In genomic region chr10:98943894-98944293, GRCm38 (mm10) we compare ENCODE assay signal across 26 mouse cellular contexts. TPM values are rescaled to one million over a fixed set of nuclear protein-coding genes. Genes with fewer than 3 reads are reported as not detected.
DNase-seq lines count a peak whose midpoint lies in the region; ATAC-seq and TF ChIP-seq lines count a peak whose summit lies in the region.
"Had no signal": no experiment of that assay in that cellular context is flagged by ENCODE, and none has a peak within 500 bp of the region (broad histone marks: within the 10 kb centered on the region; RNA-seq: fewer than 3 reads in every experiment).

No protein-coding gene starts in this region.

- H3K4me3 ChIP-seq in heart, adult 2 months = no peak overlapping the region
- H3K4me3 ChIP-seq in myocyte = no peak overlapping the region
- H3K4me3 ChIP-seq: heart, embryonic 12.5 days; heart, embryonic 15.5 days; hindbrain, embryonic 10.5 days; hindbrain, embryonic 13.5 days; intestine, embryonic 15.5 days had no signal

- no peak overlapping the region for H3K9ac ChIP-seq in heart, adult 2 months (ENCODE audit: low read depth, low read length)
- H3K9ac ChIP-seq: forebrain, postnatal 0 days; heart, embryonic 12.5 days; heart, embryonic 15.5 days; hindbrain, embryonic 13.5 days; intestine, embryonic 15.5 days had no signal

- no peak for TF ChIP-seq CTCF in heart, adult 2 months (IDR thresholded peaks at IDR 0.05)
- no peak for TF ChIP-seq CTCF in Patski (IDR thresholded peaks at IDR 0.05)

- no peak for TF ChIP-seq POLR2A in heart, adult 2 months (IDR thresholded peaks at IDR 0.05; ENCODE audit: insufficient read depth, low read depth, low read length)
- no peak for TF ChIP-seq POLR2A in myocyte (IDR thresholded peaks at IDR 0.05; ENCODE audit: insufficient read length, low read depth)

- POLR2A ChIA-PET in Patski (lab: Charles Lee) = no interaction called here

- ATAC-seq in Patski = peak; percentile 80
- ATAC-seq: CD4-positive, CD25-positive, alpha-beta regulatory T cell, adult 4 months; forebrain, embryonic 14.5 days; forebrain, postnatal 0 days; hindbrain, embryonic 16.5 days; intestine, embryonic 15.5 days had no signal

- H3K36me3 ChIP-seq in heart, adult 2 months (ENCODE audit: control insufficient read depth, insufficient read depth, low read length) = peaks cover 4% of the 10 kb centered on the region
- peaks cover 6% of the 10 kb centered on the region for H3K36me3 ChIP-seq in myocyte (ENCODE audit: control insufficient read depth, insufficient read depth)
- H3K36me3 ChIP-seq: heart, embryonic 15.5 days; hindbrain, embryonic 10.5 days; hindbrain, embryonic 13.5 days; intestine, embryonic 15.5 days had no signal

- H3K4me2 ChIP-seq in myocyte (ENCODE audit: low read depth) = peak overlapping the region; percentile 44
- H3K4me2 ChIP-seq: heart, embryonic 12.5 days; heart, embryonic 15.5 days; hindbrain, embryonic 13.5 days; intestine, embryonic 15.5 days had no signal

- intact Hi-C loops in heart, adult 2 months (cut with DNase I) = no loop called here
- intact Hi-C loops in left cerebral cortex, postnatal 4 days (cut with DNase I) = no loop called here

- in situ Hi-C loops in Patski (cut with MboI; ENCODE audit: low pct_unique_long_range_greater_than_20kb) = loop anchor here (25.0 kb wide), 1 partner anchor 668 kb away; no protein-coding TSS in a partner anchor

- H3K79me2 ChIP-seq in heart, adult 2 months (replicated peaks; ENCODE audit: control insufficient read depth, insufficient read depth, low read length) = peaks cover 3% of the 10 kb centered on the region
- H3K79me2 ChIP-seq in myocyte (ENCODE audit: control insufficient read depth, insufficient read depth) = peaks cover 98% of the 10 kb centered on the region

- CTCF ChIA-PET in Patski (lab: Charles Lee) = no interaction called here

- H3K27me3 ChIP-seq in heart, adult 2 months (ENCODE audit: control insufficient read depth, insufficient read depth, low read length) = no peaks in the 10 kb centered on the region
- no peaks in the 10 kb centered on the region for H3K27me3 ChIP-seq in Patski
- no peaks in the 10 kb centered on the region for H3K27me3 ChIP-seq in myocyte (ENCODE audit: control insufficient read depth, insufficient read depth, insufficient read length)
- H3K27me3 ChIP-seq: heart, embryonic 12.5 days; heart, embryonic 15.5 days; hindbrain, embryonic 13.5 days; intestine, embryonic 15.5 days had no signal

- no peak for TF ChIP-seq EP300 in heart, adult 2 months (IDR thresholded peaks at IDR 0.05; ENCODE audit: insufficient read depth, low read depth, low read length)

- H3ac ChIP-seq in myocyte (ENCODE audit: control insufficient read depth, insufficient read length) = no peak overlapping the region

- WGBS in heart, adult 2 months = 83% methylated on average over 8 of the region's 8 CpGs

- peaks cover 10% of the 10 kb centered on the region for H3K4me1 ChIP-seq in heart, adult 2 months (ENCODE audit: control insufficient read depth, insufficient read depth, low read length)
- H3K4me1 ChIP-seq: intestine, embryonic 15.5 days had no signal

- no peak overlapping the region for H3K27ac ChIP-seq in heart, adult 2 months
- H3K27ac ChIP-seq: heart, embryonic 15.5 days; hindbrain, embryonic 10.5 days; hindbrain, embryonic 13.5 days; intestine, embryonic 15.5 days had no signal

- DNase-seq in heart, adult 11 months = peak; percentile 73
- no peak for DNase-seq in heart, adult 2 months
- peak; percentile 20 for DNase-seq in retina, adult 2 months (ENCODE audit: low read depth, low spot score)
- DNase-seq in retina, postnatal 1 day = no peak
- DNase-seq in Patski (ENCODE audit: low read depth, low spot score) = peak; percentile 57
- no peak for DNase-seq in left cerebral cortex, postnatal 4 days
- no peak for DNase-seq in left cerebral cortex, adult 8-10 months (ENCODE audit: low spot score in 2 of 2)
- DNase-seq: adrenal gland, adult 2 months; adrenal gland, postnatal 14 days; cerebellum, adult 11-12 months; cerebellum, adult 9-10 months; cerebellum, postnatal 14 days; forebrain, postnatal 0 days; gastrocnemius, postnatal 10 days; gastrocnemius, postnatal 36 days; heart, postnatal 10 days; heart, postnatal 36 days had no signal

TF ChIP-seq in myocyte, 11 proteins besides CTCF, POLR2A, EP300 and RAD21:
- TF ChIP-seq TCF3 (IDR thresholded peaks at IDR 0.05; ENCODE audit: insufficient read length, low read depth) = no peak
- no peak for TF ChIP-seq MAX (IDR thresholded peaks at IDR 0.05; ENCODE audit: low read depth)
- TF ChIP-seq USF1 (IDR thresholded peaks at IDR 0.05; ENCODE audit: low read depth) = no peak
- no peak for TF ChIP-seq CEBPB (IDR thresholded peaks at IDR 0.05; ENCODE audit: insufficient read depth, poor library complexity, severe bottlenecking)
- no peak for TF ChIP-seq E2F4 (IDR thresholded peaks at IDR 0.05; ENCODE audit: insufficient read depth)
- TF ChIP-seq TCF12 (IDR thresholded peaks at IDR 0.05; ENCODE audit: insufficient read depth, poor library complexity, severe bottlenecking) = no peak
- TF ChIP-seq MYOD1 (IDR thresholded peaks at IDR 0.05; ENCODE audit: control insufficient read depth in 1 of 3, insufficient read length in 2 of 3, low read depth in 2 of 3) = no peak
- TF ChIP-seq MYOG (IDR thresholded peaks at IDR 0.05; ENCODE audit: control insufficient read depth in 1 of 3, insufficient read depth in 1 of 3, insufficient read length in 2 of 3, low read depth in 2 of 3) = no peak
- TF ChIP-seq SRF (IDR thresholded peaks at IDR 0.05; ENCODE audit: control insufficient read depth, insufficient read length, low read depth) = no peak
- TF ChIP-seq REST (IDR thresholded peaks at IDR 0.05; ENCODE audit: insufficient read depth, insufficient read length) = no peak
- TF ChIP-seq POLR2AphosphoS2 (IDR thresholded peaks at IDR 0.05; ENCODE audit: insufficient read length, low read depth) = no peak

RNA-seq across cellular contexts. Expression of gene Atp2b1, which starts 29.7 kb away (rescaled TPM):
- 10 to 100 TPM; 64.6 to 74.4 TPM for total RNA-seq in heart, adult 2 months (2021)
- 15.1 and 28.2 TPM in 2 replicates for polyA plus RNA-seq in heart, adult 2 months (2012; rRNA removed)
- 39.2 TPM for polyA plus RNA-seq in Patski (2021)
- polyA plus RNA-seq in myocyte (2012; fragmentation: generic; extraction: Trizol) = 36.2 TPM
- total RNA-seq in left cerebral cortex, postnatal 4 days (2021) = 100 to 1,000 TPM; 448 to 466 TPM
- total RNA-seq in left cerebral cortex, adult 8-10 months (2022) = 100 to 1,000 TPM; 728 to 813 (median 766) TPM

Comparison
In these comparisons a context has a peak if more than half of its experiments do, and no peak if none do; other contexts are left out.
1. DNase-seq: peak in heart, adult 11 months (single experiment), retina, adult 2 months (single experiment) and Patski (single experiment); none in heart, adult 2 months (0 of 2), retina, postnatal 1 day (single experiment), left cerebral cortex, postnatal 4 days (single experiment) and left cerebral cortex, adult 8-10 months (0 of 2).
2. RNA of gene Atp2b1, which starts 29.7 kb away (total RNA-seq): 728 to 813 TPM in left cerebral cortex, adult 8-10 months and 448 to 466 TPM in left cerebral cortex, postnatal 4 days; 64.6 to 74.4 TPM in heart, adult 2 months; every median in the first group is over 4 times any median in the second.